Mouse (Mus musculus) G1E (cell line): ENCODE measurements around the gene Ipo13.

Source experiments
- CTCF ChIP-seq: IDR thresholded peaks from 2 replicates; pipeline ENCODE4 v1.5.1; 2012; ENCODE audit warnings: low read depth, low read length, inconsistent platforms, mixed read lengths
- GATA1 ChIP-seq: IDR thresholded peaks from 2 replicates; pipeline ENCODE4 v1.6.1; 2012; ENCODE audit warnings: borderline replicate concordance, low read length, inconsistent platforms, mixed read lengths
- GATA2 ChIP-seq: IDR thresholded peaks from 2 replicates; pipeline ENCODE4 v1.6.1; 2012; ENCODE audit warnings: low read depth, low read length, inconsistent platforms, borderline replicate concordance
- POLR2AphosphoS5 ChIP-seq: IDR thresholded peaks from 2 replicates; pipeline ENCODE4 v1.6.1; 2012; ENCODE audit warnings: low read depth, low read length, inconsistent platforms; ENCODE audit not compliant: insufficient replicate concordance

- TF ChIP-seq GATA1, result no peak
- TF ChIP-seq CTCF, result no peak
- TF ChIP-seq POLR2AphosphoS5, result no peak
- TF ChIP-seq GATA2, result no peak
Measured at GRCm38 (mm10) chr4:117878703-117879102, 36.1 kb downstream of the Ipo13 start.
